Mouse (Mus musculus) fat pad, adult 2 months (tissue): Measurements from ENCODE around the gene Kif21a.

Experiments used
- DNase-seq: peaks from one replicate; pipeline ENCODE4 v3.0.0-alpha.2; 2011; ENCODE audit warnings: low read depth, low spot score; ENCODE audit errors: extremely low read depth

Gene Kif21a

DNA sequence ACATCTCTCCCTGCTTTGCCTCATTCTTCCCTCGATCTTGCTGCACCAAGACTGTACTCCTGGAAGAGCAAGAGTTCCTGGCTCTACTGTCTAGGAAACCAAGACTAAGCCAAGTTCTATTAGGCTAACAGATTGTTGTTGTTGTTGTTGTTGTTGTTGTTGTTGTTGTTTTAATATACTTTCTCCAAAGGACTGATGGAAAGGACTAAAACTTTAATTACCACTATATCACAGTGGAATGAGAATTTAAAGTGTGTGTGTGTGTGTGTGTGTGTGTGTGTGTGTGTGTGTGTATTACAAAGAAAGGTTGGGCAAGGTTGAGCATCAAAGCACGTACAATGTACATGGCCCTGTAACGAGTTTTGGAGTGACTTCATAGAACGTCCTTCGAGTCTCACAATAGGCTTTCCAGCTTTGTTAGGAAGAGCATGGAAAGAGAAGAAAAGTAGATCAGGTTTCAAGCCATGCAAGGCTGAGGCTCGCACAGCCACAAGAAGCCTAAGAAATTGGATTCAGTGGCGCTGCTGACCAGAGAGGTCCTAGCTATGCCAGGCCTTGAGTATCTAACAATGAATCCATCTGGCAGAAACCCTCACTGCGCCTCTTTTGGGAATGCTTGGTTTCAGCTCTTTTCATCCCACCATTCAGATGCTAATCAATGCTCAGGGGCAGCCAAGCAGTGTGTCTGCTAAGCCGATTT is 31.4 kb downstream of the Kif21a start:
- no peak for DNase-seq

DNA sequence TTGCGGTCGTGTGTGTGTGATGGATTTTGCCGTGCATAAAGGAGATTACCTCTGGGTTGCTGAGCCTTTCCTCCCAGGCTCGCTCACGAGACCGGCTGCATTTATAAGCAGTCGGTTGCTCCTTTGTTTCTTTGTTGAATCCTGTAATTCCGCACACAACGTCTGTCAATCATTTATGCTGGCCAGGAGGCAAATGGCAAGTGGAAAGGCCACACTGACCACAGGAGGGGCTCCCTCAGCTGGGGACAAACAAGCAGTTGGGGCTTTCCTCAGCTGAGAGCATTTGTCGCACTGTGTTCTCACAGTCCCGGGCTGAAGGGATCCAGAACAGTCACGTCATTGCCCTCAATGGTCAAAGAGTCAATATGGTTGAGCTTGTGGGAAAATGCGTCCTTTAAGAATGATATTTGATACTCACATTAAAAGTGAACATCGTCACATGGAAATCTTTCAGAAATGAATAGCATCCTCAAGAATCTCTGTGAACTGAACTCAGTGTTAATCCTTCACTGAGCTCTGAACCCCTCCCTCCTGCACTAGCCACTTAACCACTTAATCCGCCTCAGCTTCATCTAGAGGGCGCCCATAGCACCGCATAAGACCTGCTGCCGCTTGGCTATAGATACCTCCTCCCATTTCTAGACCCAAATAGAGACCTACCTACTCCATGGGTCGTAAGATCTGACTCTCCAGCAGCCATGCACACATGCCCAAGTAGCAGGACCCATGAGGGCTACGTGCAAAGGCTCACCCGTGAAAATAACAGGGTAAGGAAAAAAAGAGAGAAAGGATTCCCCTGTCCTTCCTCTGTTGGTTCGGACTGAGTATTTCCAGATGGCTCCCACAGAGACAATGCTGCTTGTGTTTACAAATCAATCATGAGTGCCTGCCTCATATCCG is 32.2 kb downstream of the Kif21a start:
- no peak for DNase-seq

DNA sequence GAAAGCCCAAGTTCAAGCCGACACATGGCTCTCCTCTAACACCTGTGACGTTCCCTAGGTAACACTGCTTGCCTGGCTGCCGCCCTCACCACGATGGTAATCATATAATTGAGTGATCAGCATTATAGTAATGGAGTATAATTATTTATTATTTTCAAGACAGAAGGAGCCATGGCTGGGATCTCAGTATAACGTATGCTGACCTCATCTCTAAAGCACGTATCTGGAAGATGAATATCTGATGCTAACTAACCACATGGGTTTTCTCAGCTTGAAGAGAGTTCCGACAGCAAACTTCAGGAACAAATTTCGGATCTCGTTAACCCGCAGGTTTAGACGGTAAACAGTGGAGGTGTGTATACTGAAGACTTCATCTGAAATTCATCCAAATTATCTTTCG is 33.4 kb downstream of the Kif21a start:
- DNase-seq = no peak

DNA sequence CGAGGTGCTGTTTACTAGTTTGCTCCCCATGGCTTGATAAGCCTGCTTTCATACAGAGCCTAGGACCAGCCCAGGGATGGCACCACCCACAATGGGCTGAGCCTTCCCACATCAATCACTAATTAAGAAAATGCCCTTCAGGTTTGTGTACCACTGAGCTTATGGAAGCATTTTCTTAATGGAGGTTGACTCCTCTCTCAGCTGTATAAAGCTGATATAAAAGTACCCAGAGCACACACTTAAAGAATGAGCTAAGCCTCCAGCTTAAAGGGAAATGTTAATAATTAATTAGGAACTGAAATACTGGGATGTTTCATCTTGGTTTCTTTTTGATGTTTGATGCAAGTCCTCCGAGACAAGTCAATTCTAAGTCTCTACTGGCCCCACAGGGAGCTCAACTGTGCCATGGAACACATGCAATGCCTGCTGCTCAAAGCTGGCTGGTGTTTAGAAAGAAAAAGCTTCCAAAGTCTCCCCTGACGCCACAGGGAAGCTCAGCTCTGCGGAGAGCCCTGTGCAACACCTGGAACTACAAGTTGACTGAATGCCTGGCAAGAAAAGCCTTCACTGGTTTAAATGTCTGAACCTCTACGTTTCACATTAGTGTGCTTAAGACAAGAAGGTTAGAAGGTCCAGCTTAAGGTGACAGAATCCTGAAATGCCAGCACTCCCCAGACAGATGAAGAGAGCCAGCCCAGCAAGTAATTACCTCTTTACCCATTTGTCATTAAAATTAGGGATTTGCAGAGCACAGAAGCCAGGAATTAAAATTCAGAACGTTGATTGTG is 36.8 kb downstream of the Kif21a start:
- DNase-seq = no peak

DNA sequence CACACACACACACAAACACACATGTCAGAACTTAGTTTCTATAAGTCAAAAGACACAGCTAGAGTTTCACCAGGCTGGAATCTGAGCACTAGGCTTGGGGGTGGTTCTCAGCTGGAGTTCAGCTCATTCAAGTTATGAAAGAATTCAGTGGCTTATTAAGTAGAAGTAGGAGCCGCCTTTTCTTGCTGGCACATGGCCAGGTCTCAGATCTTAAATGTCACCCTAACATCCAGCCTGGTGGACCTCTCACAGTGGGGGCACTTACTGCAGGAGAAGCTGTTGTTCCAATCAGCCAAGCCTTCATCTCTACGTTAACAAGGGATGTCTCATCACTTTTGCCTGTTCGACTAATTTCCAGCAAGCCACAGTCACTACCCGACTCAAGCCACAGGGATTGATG is 39.5 kb downstream of the Kif21a start:
- no peak for DNase-seq

DNA sequence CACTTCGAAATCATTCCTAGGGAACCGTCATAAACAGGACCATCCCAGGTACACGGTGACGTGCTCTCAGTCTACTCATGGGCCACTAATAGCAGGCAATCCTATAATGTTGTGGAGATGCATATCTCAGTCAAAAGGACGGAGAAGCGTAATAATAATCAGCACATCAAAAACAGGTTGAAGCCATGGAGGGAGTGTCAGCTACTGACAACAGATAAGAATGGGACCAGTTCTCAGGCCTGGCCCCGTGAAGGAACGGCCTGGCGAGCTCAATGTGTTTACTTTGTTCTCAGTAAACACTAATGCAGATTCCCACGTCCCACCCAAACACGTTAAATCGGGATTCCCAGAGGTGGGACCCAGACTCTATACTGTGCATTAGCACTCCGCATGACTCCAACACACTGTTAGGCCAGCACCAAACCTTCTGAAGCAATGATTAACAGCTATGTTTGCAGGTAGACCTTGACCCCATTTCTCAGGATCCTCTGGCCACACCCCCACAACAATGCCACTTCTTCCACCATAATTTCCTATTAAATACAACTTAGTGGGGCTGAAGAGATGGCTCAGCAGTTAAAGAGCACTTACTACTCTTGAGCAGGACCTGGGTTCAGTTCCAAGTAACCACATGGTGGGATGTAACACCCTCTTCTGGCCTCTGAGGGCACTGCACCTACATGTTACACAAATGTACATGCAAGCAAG is 42.5 kb downstream of the Kif21a start:
- DNase-seq = no peak

DNA sequence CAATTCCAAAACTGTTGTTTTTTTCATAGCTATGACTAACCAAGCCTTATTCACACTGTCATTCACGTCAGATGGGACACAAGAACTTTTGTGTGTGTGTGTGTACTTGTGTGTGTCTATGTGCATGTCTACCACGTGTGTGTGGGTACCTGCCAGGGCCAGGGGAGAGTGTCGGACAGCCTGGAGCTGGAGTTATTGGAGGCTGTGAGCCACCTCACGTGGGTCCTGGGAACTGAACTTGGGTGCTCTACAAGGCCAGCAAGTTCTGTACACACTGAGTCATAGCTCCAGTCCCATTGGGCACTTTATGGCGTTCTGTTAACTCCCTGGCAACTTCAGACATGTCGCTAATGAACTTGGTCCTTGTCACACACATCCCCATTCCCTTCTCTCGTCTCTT is 45.0 kb downstream of the Kif21a start:
- DNase-seq = no peak

DNA sequence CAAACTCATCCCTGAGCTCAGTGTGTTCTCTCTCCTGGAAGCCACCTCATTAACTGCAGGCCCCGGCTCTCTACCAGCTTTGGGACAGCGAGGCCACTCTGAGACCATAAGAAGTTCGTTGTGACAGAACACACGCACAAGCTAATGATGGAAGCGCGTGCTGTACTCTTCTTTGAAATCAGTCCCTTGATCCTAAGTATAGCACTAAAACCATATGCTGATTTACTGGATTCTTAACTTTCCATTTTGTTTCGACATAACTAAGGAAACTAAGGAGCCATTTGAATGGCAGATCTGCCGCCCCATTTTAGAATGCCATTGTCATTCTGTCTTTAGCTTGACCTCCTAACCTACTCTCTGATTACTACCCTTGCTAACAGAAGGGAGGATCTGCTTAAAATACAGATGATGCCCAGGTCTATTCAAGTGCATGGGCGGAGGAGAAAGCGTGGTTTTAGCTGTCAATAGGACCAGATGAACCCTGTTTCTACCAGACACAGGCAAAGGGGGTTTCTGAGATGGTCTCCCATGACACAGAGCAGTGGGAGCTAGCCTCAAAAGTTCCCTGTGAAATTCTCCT is 48.6 kb downstream of the Kif21a start:
- no peak for DNase-seq

DNA sequence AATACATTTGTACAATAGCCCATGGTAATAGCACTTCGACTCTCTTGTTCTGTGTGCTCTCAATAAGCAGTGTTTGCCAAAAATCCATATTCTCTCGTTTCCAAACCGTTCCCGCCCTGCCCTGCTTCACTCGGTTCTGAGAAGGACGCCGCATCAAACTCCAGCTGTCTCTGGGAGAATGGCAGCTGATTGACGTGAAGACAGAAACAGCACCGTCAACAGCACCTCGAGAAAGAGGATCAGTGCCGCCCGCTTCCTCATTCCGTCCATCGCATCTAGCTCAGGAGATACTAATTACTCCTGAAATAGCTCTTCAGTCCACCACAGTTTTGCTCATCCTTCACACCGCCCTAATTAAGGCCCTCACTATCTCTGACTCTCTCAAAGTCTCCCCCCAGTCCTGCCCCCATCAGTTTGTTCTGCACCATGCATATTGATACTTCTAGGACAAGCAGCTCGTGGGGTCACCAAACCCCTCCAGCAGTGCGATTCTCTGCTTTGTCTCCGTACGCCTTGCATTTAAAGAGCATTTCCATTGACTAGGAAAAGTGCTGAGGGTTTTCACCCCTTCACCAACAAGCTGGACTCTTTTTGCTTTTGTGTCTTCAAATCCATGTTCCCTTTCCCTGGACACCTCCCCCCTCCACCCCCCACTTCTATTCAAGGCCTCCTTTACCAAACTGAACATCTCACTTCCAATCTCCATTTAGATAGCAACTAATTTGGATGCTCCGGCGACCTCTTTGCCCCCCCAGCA is 49.3 kb downstream of the Kif21a start:
- DNase-seq = no peak

DNA sequence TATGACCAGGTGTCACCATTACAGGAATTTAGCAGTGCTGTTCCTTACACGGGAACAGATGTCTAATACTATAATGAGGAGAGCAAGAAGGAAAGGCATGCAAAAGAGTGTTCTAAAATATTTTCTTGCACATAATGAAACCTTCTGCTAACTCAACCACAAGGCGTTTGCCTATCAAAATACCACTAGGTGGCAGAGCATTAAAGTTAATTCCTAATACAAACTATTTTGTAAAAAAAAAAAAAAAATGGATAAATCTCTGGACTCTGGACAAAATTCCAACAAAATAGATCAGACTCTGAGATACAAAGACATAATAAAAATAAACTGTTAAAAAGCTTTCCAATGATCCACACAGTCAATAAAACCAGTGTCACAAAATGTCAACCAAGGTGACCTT is 56.9 kb downstream of the Kif21a start:
- no peak for DNase-seq

DNA sequence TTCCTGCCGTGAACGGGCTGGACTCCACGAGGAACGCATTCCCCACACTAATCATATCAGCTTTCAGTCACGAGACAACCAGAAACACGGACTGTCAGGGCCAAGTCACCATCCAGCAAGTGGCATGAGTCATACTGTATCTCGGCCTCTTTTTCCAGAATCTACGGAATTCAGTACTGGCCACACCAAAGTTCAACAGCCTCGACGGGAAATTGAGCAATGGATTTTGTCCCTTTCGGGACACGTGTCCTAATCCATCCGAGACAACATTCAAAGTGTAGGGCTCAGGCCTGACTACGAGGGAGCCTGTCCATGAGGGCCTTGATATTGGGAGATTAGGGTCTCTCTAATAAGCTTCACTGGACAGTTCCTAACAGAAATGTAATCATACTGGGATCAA is 57.4 kb downstream of the Kif21a start:
- no peak for DNase-seq

DNA sequence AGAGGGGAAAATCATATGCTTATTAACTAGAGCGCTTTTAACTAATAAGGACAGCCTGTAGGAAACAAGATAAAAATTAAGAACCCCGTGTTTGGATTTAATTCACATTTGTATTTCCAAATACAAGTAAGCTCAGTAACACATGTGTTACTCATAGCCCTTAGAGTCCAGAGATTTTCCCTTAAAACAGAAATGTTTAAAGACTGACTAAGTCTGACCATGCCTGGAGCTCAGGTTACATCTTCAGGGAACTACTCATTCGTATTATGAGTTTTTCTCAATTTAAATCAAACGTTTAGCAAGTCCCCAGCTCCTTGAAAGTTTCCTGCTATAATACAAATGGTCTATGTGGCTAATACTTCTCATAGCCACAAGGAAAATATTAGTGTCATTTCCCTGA is 57.9 kb downstream of the Kif21a start:
- DNase-seq = no peak

DNA sequence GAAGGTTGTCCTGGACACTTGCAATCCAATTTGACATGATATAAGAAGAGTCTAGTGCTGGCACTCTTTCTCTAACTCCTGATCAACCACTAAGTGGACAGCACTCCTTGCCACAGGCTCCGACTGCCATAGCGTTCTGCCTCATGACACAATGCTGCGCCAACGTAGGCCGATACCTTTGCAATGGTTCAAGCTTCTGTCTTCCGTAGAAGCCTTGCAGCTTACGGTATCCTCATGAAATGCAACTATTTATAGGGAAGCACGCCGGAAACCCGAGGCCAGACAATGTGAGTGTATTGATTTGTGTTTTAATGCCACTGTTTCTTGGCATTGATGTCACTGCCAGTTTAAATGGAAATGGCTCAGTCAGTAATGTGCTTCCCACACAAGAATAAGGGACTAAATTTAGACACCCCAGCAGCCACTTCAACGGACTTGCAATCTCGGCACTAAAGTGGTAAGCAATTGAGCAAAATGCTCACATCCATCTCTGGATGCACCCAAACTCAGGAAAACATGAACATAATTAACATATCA is 62.0 kb downstream of the Kif21a start:
- DNase-seq = no peak

DNA sequence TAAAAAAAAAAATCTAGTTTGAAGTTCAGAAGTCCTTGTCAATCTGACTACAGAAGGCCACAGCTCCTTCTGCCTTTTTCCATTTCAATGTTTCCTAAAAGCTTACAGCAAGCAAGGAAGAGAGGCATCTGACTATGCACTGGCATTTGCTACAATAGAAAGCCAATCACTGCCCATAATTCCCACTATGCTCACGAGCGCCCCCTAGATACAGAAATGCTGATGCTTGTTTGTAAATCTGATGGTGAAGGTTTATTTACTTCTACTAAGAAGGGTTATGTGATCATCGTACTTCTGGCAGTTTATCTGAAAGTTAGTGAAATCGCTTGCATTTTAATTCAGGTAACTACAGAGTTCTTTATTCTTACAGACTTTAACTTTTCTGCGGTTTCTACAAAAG is 73.8 kb downstream of the Kif21a start:
- DNase-seq = no peak

DNA sequence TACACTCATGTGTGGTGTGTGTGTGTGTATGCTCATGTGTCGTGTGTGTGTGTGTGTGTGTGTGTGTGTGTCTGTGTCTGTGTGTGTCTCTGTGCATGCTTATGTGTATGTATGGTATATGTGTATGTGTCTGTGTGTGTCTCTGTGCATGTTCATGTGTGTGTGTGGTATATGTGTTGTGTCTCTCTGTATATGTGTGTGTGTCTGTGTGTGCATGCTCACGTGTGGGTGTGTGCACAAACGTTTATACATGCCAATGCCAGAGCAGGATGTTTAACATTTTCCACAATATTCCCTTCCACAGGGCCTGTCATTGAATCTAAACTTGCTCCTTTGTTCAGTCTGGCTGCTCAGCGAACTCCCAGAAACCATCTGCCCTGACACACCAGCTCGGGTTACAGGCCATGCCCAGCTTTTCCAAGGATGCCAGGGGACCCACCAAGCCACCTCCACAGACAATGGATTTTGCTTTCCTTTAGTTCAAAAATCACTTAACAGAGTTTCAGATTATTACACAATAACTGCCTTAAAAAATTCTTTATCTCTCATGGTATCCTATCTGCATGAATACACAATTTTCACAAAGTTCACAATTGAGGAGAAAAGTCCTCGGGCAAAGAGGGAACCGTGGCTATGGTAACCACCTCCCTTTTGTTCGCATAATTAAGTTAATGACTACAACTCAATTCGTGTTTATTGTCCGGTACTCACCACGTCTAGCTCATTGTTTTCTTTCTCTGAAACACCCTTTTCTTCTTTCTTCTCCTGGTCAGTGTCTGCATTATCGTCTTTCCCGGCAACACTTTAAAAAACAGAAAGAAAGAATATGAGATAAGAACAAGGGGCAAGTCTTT is 77.6 kb downstream of the Kif21a start:
- DNase-seq = no peak

DNA sequence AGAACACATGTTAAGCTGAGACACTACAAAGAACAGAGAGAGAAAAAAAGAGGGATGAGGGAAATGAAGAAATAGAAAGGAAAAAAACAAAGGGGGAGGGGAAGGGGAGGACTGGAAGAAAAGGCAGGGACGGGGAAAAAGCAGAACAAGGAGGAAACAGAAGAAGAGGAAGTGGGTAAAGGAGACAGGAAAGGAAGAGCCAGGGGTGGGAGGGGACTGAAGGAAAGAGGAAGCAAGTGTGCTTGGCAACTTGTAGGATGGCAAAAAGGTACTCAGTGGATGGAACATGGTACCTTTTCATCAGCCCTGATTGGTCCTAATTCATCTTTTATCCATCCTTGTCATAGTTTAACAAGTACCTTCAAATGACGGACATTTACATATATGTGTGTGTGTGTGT is 86.4 kb downstream of the Kif21a start:
- DNase-seq = no peak

DNA sequence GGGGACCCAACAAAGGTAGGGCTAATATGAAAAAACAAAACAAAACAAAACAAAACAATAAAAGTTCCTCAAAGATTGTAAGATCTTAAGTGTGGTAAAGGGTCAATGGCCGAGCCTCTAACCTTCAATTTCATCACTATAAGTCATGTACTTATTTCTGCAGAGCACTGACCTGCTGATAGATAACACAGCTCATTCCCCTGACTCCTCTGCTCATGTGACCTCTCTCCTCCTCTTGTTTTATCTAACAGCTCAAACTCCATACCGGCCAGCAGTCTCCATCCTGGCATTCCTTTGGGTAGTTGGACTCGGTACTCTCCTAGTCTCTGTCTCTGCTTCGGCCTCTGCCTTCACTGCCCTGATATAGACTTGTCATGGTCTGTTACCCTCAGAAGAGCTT is 87.2 kb downstream of the Kif21a start:
- no peak for DNase-seq

DNA sequence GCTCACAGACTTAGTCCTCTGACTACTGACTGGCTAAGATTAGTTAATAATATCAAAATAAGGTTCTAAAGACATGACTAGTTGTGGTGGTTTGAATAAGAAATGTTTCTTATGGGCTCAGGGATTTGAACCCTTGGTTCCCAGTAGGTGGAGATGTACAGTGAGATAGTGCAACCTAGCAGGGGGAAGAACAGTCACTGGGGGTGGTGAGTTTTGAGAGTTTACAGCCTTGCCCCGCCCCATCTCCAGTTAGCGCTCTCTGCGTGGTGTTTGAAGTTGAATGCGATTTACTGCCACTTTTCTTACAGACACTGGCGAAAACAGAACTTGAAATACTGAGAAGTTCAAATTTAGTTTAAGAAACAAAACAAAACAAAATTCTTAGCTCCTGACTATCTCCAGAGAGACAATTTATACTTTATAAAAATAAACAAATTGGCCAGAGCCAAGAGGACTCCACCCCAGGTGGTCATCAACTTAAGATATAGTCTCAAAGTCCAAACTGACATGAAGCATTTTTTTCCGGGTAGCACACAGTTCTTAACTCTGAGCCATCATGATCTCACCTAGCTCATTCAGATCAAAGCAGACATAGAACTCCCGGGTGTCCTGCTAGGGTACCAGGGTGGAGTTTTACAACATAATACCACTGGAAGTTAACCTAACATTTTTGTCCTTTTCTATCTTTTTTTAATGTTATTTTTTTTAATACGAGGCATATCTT is 88.8 kb downstream of the Kif21a start:
- no peak for DNase-seq
